Mouse (Mus musculus) forebrain, embryonic 14.5 days (tissue): ENCODE results near the gene Edc4. TPM values are rescaled to one million over a fixed set of nuclear protein-coding genes. Genes with fewer than 3 reads are reported as not detected.

Source experiments
- ATAC-seq: fragments of 200-750 bp; cut with Nextera tagmentation; 2 replicates; pipeline ENCODE4 v1.8.0; 2017; ENCODE audit warnings: mild to moderate bottlenecking, moderate library complexity
- DNase-seq: peaks from one replicate; pipeline ENCODE4 v3.0.0-alpha.2; 2015; ENCODE audit warnings: low spot score
- H3K27ac ChIP-seq: fragments of 300-500 bp; sonication (generic); 2 replicates; pipeline ENCODE4 v1.5.1; 2014; ENCODE audit warnings: low read depth, mild to moderate bottlenecking, control low read depth, low read length, moderate library complexity
- H3K27me3 ChIP-seq: fragments of 300-500 bp; sonication (generic); replicated peaks from 2 replicates; pipeline ENCODE4 v1.6.1; 2014; ENCODE audit warnings: low read length, control low read depth, mixed read lengths; ENCODE audit not compliant: control insufficient read depth, insufficient read depth
- H3K36me3 ChIP-seq: fragments of 300-500 bp; sonication (generic); 2 replicates; pipeline ENCODE4 v1.6.1; 2014; ENCODE audit warnings: low read length, control low read depth; ENCODE audit not compliant: control insufficient read depth, insufficient read depth
- H3K4me1 ChIP-seq: fragments of 300-500 bp; sonication (generic); 2 replicates; pipeline ENCODE4 v1.6.1; 2014; ENCODE audit warnings: antibody characterized with exemption, low read length, control low read depth; ENCODE audit not compliant: control insufficient read depth, insufficient read depth
- H3K4me2 ChIP-seq: fragments of 300-500 bp; sonication (generic); 2 replicates; pipeline ENCODE4 v1.6.1; 2014; ENCODE audit warnings: mild to moderate bottlenecking, control low read depth, low read length
- H3K4me3 ChIP-seq: fragments of 300-500 bp; sonication (generic); 2 replicates; pipeline ENCODE4 v1.5.1; 2014; ENCODE audit warnings: low read depth, low read length, control low read depth
- H3K9ac ChIP-seq: fragments of 300-500 bp; sonication (generic); 2 replicates; pipeline ENCODE4 v1.6.1; 2014; ENCODE audit warnings: mild to moderate bottlenecking, low read length, control low read depth, moderate library complexity
- H3K9me3 ChIP-seq: fragments of 300-500 bp; sonication (generic); replicated peaks from 2 replicates; pipeline ENCODE4 v1.6.1; 2016; ENCODE audit warnings: low read length, control low read depth, mixed read lengths; ENCODE audit not compliant: control insufficient read depth
- WGBS: fragments of 180-500 bp; shearing (Covaris S2); extraction: QIAGEN DNeasy Blood & Tissue Kit; methylation state at CpG from one replicate; pipeline ENCODE4 v1.1.7; 2014; 5-methylcytosine and 5-hydroxymethylcytosine counted together
- polyA plus RNA-seq: library from polyadenylated mRNA; unstranded; fragments of >200 nt; fragmentation: Nextera tagmentation; extraction: Ambion mirVana; gene quantifications from 2 replicates; pipeline ENCODE4 v1.2.1, GENCODE M21; 2014

Gene Edc4
- polyA plus RNA-seq, 1 experiment from 2014 or later: 27.9 TPM

GRCm38 (mm10) chr8:105943321-105943739 is 62.6 kb downstream of the Edc4 start, which contains the start of gene Lcat:
Gene Lcat (minus strand): TSS chr8:105943382.
- Histone ChIP-seq H3K4me1 (no peaks in the 10 kb centered on the region), H3K9ac (no peak within 1 kb of the TSS), H3K9me3 (no peaks in the 10 kb centered on the region), H3K27ac (no peak within 1 kb of the TSS), H3K27me3 (no peaks in the 10 kb centered on the region), H3K4me3 (no peak within 1 kb of the TSS), H3K36me3 (no peaks in the 10 kb centered on the region; the same call in 1 of the 2 replicates), H3K4me2 (no peak within 1 kb of the TSS)
- WGBS: 45% methylated on average over 8 of the region's 8 CpGs
- ATAC-seq (no peak), DNase-seq (no peak)

Other genes with a start within 250 kb of the Edc4 start
- 100 and 108 TPM in 2 replicates for gene Ctcf, start 244.3 kb upstream of the Edc4 start, polyA plus RNA-seq
- gene Agrp, start 243.5 kb upstream of the Edc4 start, polyA plus RNA-seq: 0.72 and 1.8 TPM in 2 replicates
- gene Carmil2, start 194.6 kb upstream of the Edc4 start, polyA plus RNA-seq: 6.0 and 8.4 TPM in 2 replicates
- gene Acd, start 179.8 kb upstream of the Edc4 start, polyA plus RNA-seq: 79.7 and 89.5 TPM in 2 replicates
- gene Pard6a, start 179.7 kb upstream of the Edc4 start, polyA plus RNA-seq: 48.1 and 54.6 TPM in 2 replicates
- 0.20 and 0.34 TPM in 2 replicates for gene 4933405L10Rik, start 173.2 kb upstream of the Edc4 start, polyA plus RNA-seq
- gene Enkd1, start 172.7 kb upstream of the Edc4 start, polyA plus RNA-seq: 18.9 and 19.0 TPM in 2 replicates
- gene Gfod2, start 122.2 kb upstream of the Edc4 start, polyA plus RNA-seq: 62.9 and 70.6 TPM in 2 replicates
- 8.1 and 10.4 TPM in 2 replicates for gene Ranbp10, start 53.5 kb upstream of the Edc4 start, polyA plus RNA-seq
- 0.83 TPM in 2 replicates for gene Tsnaxip1, start 53.1 kb upstream of the Edc4 start, polyA plus RNA-seq
- 50.7 and 51.8 TPM in 2 replicates for gene Cenpt, start 27.6 kb upstream of the Edc4 start, polyA plus RNA-seq
- 51.7 and 60.8 TPM in 2 replicates for gene Thap11, start 25.7 kb upstream of the Edc4 start, polyA plus RNA-seq
- 224 and 283 TPM in 2 replicates for gene Nutf2, start 20.3 kb upstream of the Edc4 start, polyA plus RNA-seq
- gene Nrn1l, start 12.7 kb downstream of the Edc4 start, polyA plus RNA-seq: 0.42 and 0.66 TPM in 2 replicates
- gene Pskh1, start 19.6 kb downstream of the Edc4 start, polyA plus RNA-seq: 8.2 and 8.5 TPM in 2 replicates
- 1.9 and 2.5 TPM in 2 replicates for gene Ctrl, start 53.0 kb downstream of the Edc4 start, polyA plus RNA-seq
- gene Psmb10, start 57.6 kb downstream of the Edc4 start, polyA plus RNA-seq: 48.2 and 57.8 TPM in 2 replicates
- 0.17 and 0.48 TPM in 2 replicates for gene Lcat, start 62.5 kb downstream of the Edc4 start, polyA plus RNA-seq
- gene Slc12a4, start 85.2 kb downstream of the Edc4 start, polyA plus RNA-seq: 5.1 and 9.4 TPM in 2 replicates
- gene Dpep3, start 98.5 kb downstream of the Edc4 start, polyA plus RNA-seq: not detected in 2 replicates
- gene Dus2, start 110.5 kb downstream of the Edc4 start, polyA plus RNA-seq: 18.4 and 20.3 TPM in 2 replicates
- gene Dpep2nb, start 125.1 kb downstream of the Edc4 start, polyA plus RNA-seq: not detected in 2 replicates
- 21.6 and 22.2 TPM in 2 replicates for gene Ddx28, start 131.0 kb downstream of the Edc4 start, polyA plus RNA-seq
- gene Nfatc3, start 178.0 kb downstream of the Edc4 start, polyA plus RNA-seq: 2.6 and 2.7 TPM in 2 replicates